ENCODE assay signal across 8 mouse cellular contexts in genomic region chr17:25256140-25256754, GRCm38 (mm10). TPM values are rescaled to one million over a fixed set of nuclear protein-coding genes. Genes with fewer than 3 reads are reported as not detected.
DNase-seq lines count a peak whose midpoint lies in the region; ATAC-seq and TF ChIP-seq lines count a peak whose summit lies in the region.

Baiap3 (minus strand) TSS chr17:25256364.

- peaks cover 33% of the 10 kb centered on the region for H3K27me3 ChIP-seq in hindbrain, embryonic 13.5 days
- peaks cover 36% of the 10 kb centered on the region for H3K27me3 ChIP-seq in liver, embryonic 16.5 days (ENCODE audit: control insufficient read depth, insufficient read depth, low read depth, low read length)
- 0 out of 2 replicates have a peak, but pooled peaks cover 2% of the 10 kb centered on the region for H3K27me3 ChIP-seq in stomach, embryonic 14.5 days (ENCODE audit: control insufficient read depth, insufficient read depth, low read length)

- peak within 1 kb of the TSS; percentile 27; the same call in 1 of the 2 replicates for H3K4me3 ChIP-seq in layer of hippocampus, adult 2 months
- H3K4me3 ChIP-seq in hindbrain, embryonic 13.5 days: peak within 1 kb of the TSS; percentile 32
- H3K4me3 ChIP-seq in liver, embryonic 16.5 days (ENCODE audit: low read depth, low read length): peak within 1 kb of the TSS; percentile 33
- H3K4me3 ChIP-seq in stomach, embryonic 14.5 days (ENCODE audit: low read depth, low read length): peak within 1 kb of the TSS; percentile 32

- DNase-seq in layer of hippocampus, adult 2 months (ENCODE audit: low spot score in 2 of 2): no peak
- no peak for DNase-seq in layer of hippocampus, adult 9-10 months (ENCODE audit: low spot score)
- no peak for DNase-seq in adrenal gland, postnatal 4 days (ENCODE audit: low spot score in 2 of 2)
- no peak for DNase-seq in spleen, postnatal 36 days (ENCODE audit: low spot score in 2 of 2)

- 5% methylated on average over 30 of the region's 35 CpGs for WGBS in hindbrain, embryonic 13.5 days
- 5% methylated on average over 35 of the region's 35 CpGs for WGBS in liver, embryonic 16.5 days (ENCODE audit: insufficient replicate concordance)
- WGBS in stomach, embryonic 14.5 days: 3% methylated on average over 35 of the region's 35 CpGs

- H3K4me1 ChIP-seq in hindbrain, embryonic 13.5 days (replicated peaks): peaks cover 63% of the 10 kb centered on the region
- H3K4me1 ChIP-seq in liver, embryonic 16.5 days (ENCODE audit: control insufficient read depth, low read depth, low read length): peaks cover 7% of the 10 kb centered on the region
- H3K4me1 ChIP-seq in stomach, embryonic 14.5 days (ENCODE audit: control insufficient read depth, insufficient read depth, low read length): peaks cover 3% of the 10 kb centered on the region; the same call in 1 of the 2 replicates

- peak within 1 kb of the TSS; percentile 56 for H3K9ac ChIP-seq in hindbrain, embryonic 13.5 days
- no peak within 1 kb of the TSS for H3K9ac ChIP-seq in liver, embryonic 16.5 days (ENCODE audit: low read depth, low read length)
- 0 out of 2 replicates have a peak within 1 kb of the TSS, but pooled peaks have one; percentile 18 for H3K9ac ChIP-seq in stomach, embryonic 14.5 days (replicated peaks; ENCODE audit: low read depth, low read length)

- peak; percentile 18; the same call in 1 of the 2 replicates for ATAC-seq in hindbrain, embryonic 13.5 days (ENCODE audit: low FRiP score)
- ATAC-seq in liver, embryonic 16.5 days (ENCODE audit: low read depth): no peak
- ATAC-seq in stomach, embryonic 14.5 days (ENCODE audit: insufficient number of reproducible peaks, insufficient read depth, low FRiP score, low read depth): peak; percentile 11; the same call in 1 of the 2 replicates
- no peak for ATAC-seq in granulocyte monocyte progenitor cell, adult 5-6 weeks (replicated peaks; ENCODE audit: poor library complexity, severe bottlenecking)

- H3K36me3 ChIP-seq in hindbrain, embryonic 13.5 days: peaks cover 21% of the 10 kb centered on the region
- peaks cover 4% of the 10 kb centered on the region; the same call in 1 of the 2 replicates for H3K36me3 ChIP-seq in liver, embryonic 16.5 days (ENCODE audit: control insufficient read depth, insufficient read depth)
- peaks cover 11% of the 10 kb centered on the region for H3K36me3 ChIP-seq in stomach, embryonic 14.5 days (ENCODE audit: control insufficient read depth, insufficient read depth, low read length)

- H3K27ac ChIP-seq in layer of hippocampus, adult 2 months: no peak within 1 kb of the TSS
- H3K27ac ChIP-seq in hindbrain, embryonic 13.5 days: no peak within 1 kb of the TSS
- H3K27ac ChIP-seq in liver, embryonic 16.5 days (ENCODE audit: low read length): no peak within 1 kb of the TSS
- no peak within 1 kb of the TSS for H3K27ac ChIP-seq in stomach, embryonic 14.5 days (ENCODE audit: low read length)

- no peak for TF ChIP-seq CTCF in layer of hippocampus, adult 2 months (conservative IDR thresholded peaks at IDR 0.05)

- peak within 1 kb of the TSS; percentile 55 for H3K4me2 ChIP-seq in hindbrain, embryonic 13.5 days
- H3K4me2 ChIP-seq in liver, embryonic 16.5 days (ENCODE audit: low read depth, low read length): peak within 1 kb of the TSS; percentile 53
- H3K4me2 ChIP-seq in stomach, embryonic 14.5 days (replicated peaks; ENCODE audit: low read depth, low read length): peak within 1 kb of the TSS; percentile 78

- no peaks in the 10 kb centered on the region for H3K9me3 ChIP-seq in hindbrain, embryonic 13.5 days
- no peaks in the 10 kb centered on the region for H3K9me3 ChIP-seq in liver, embryonic 16.5 days (replicated peaks; ENCODE audit: control insufficient read depth, low read length)
- H3K9me3 ChIP-seq in stomach, embryonic 14.5 days (ENCODE audit: control insufficient read depth, low read depth, low read length): no peaks in the 10 kb centered on the region

RNA-seq across cellular contexts. Expression of gene Baiap3, which starts in this region (rescaled TPM):
- 10 to 100 TPM in 1 of 2 experiments, 1 to 10 TPM in 1; 9.9 to 10.5 TPM for total RNA-seq in layer of hippocampus, adult 2 months (2021)
- 10 to 100 TPM; 24.4 to 30.7 TPM for total RNA-seq in adrenal gland, postnatal 4 days (2021)
- polyA plus RNA-seq in hindbrain, embryonic 13.5 days (2015; fragmentation: Nextera tagmentation; extraction: Ambion mirVana): 6.4 and 6.5 TPM in 2 replicates
- 0.46 and 0.57 TPM in 2 replicates for polyA plus RNA-seq in liver, embryonic 16.5 days (2015; fragmentation: Nextera tagmentation; extraction: Ambion mirVana)
- 2.3 and 3.9 TPM in 2 replicates for polyA plus RNA-seq in stomach, embryonic 14.5 days (2014; fragmentation: Nextera tagmentation; extraction: Ambion mirVana)
- 7.6 and 9.1 TPM in 2 replicates for total RNA-seq in granulocyte monocyte progenitor cell, adult 5-6 weeks (2014; fragmentation: Nextera tagmentation)
- 3.8 and 11.9 TPM in 2 replicates for total RNA-seq in granulocyte monocyte progenitor cell, adult 5-6 weeks (2017)

Comparison
In these comparisons a context has a peak if more than half of its experiments do, and no peak if none do; other contexts are left out.
1. ATAC-seq: peak in hindbrain, embryonic 13.5 days (single experiment) and stomach, embryonic 14.5 days (single experiment); none in liver, embryonic 16.5 days (single experiment) and granulocyte monocyte progenitor cell, adult 5-6 weeks (single experiment).
2. Peak in every context shown above with its lines, with median percentiles within 50 percentile points of each other: H3K4me3 ChIP-seq and H3K4me2 ChIP-seq.